Mouse (Mus musculus) CH12.LX (cell line): ENCODE results near the gene Gamt.

Source experiments
- CHD1 ChIP-seq: IDR thresholded peaks from 2 replicates; pipeline ENCODE4 v1.6.1; 2012; ENCODE audit warnings: low read depth, low read length, improper control_type of control experiment, inconsistent platforms
- CHD2 ChIP-seq: IDR thresholded peaks from 2 replicates; pipeline ENCODE4 v1.6.1; 2011; ENCODE audit warnings: low read length, improper control_type of control experiment
- CTCF ChIP-seq, 2 experiments: IDR thresholded peaks in 1 of 2; conservative IDR thresholded peaks in 1 of 2; 2 replicates each; pipeline ENCODE4 v1.5.1; 2011 to 2012; ENCODE audit warnings: low read depth in 2 of 2, low read length in 2 of 2, improper control_type of control experiment in 1 of 2, inconsistent platforms in 1 of 2, mild to moderate bottlenecking in 1 of 2, moderate library complexity in 1 of 2
- JUN ChIP-seq: IDR thresholded peaks from 2 replicates; pipeline ENCODE4 v1.6.1; 2011; ENCODE audit warnings: low read depth, mild to moderate bottlenecking, low read length, improper control_type of control experiment, moderate library complexity; ENCODE audit not compliant: insufficient read depth
- POLR2AphosphoS2 ChIP-seq: IDR thresholded peaks from 2 replicates; pipeline ENCODE4 v1.6.1; 2011; ENCODE audit warnings: low read depth, low read length, improper control_type of control experiment
- RCOR1 ChIP-seq: conservative IDR thresholded peaks from 2 replicates; pipeline ENCODE4 v1.6.1; 2012; ENCODE audit warnings: low read depth, mild to moderate bottlenecking, inconsistent platforms, low read length, improper control_type of control experiment
- SIN3A ChIP-seq: IDR thresholded peaks from 2 replicates; pipeline ENCODE4 v1.6.1; 2012; ENCODE audit warnings: low read length, improper control_type of control experiment, inconsistent platforms
- TBP ChIP-seq: conservative IDR thresholded peaks from 2 replicates; pipeline ENCODE4 v1.6.1; 2011; ENCODE audit warnings: low read depth, low read length, improper control_type of control experiment
- UBTF ChIP-seq: IDR thresholded peaks from 2 replicates; pipeline ENCODE4 v1.6.1; 2012; ENCODE audit warnings: low read depth, mild to moderate bottlenecking, inconsistent platforms, low read length, improper control_type of control experiment, moderate library complexity
- USF1 ChIP-seq: IDR thresholded peaks from 2 replicates; pipeline ENCODE4 v1.6.1; 2014; ENCODE audit warnings: low read depth, mild to moderate bottlenecking, inconsistent platforms, low read length, improper control_type of control experiment
- ZC3H11A ChIP-seq: IDR thresholded peaks from 2 replicates; pipeline ENCODE4 v1.6.1; 2012; ENCODE audit warnings: low read depth, mild to moderate bottlenecking, inconsistent platforms, low read length, improper control_type of control experiment
- ZKSCAN1 ChIP-seq: IDR thresholded peaks from 2 replicates; pipeline ENCODE4 v1.6.1; 2012; ENCODE audit warnings: low read depth, inconsistent platforms, low read length, improper control_type of control experiment, borderline replicate concordance

DNA sequence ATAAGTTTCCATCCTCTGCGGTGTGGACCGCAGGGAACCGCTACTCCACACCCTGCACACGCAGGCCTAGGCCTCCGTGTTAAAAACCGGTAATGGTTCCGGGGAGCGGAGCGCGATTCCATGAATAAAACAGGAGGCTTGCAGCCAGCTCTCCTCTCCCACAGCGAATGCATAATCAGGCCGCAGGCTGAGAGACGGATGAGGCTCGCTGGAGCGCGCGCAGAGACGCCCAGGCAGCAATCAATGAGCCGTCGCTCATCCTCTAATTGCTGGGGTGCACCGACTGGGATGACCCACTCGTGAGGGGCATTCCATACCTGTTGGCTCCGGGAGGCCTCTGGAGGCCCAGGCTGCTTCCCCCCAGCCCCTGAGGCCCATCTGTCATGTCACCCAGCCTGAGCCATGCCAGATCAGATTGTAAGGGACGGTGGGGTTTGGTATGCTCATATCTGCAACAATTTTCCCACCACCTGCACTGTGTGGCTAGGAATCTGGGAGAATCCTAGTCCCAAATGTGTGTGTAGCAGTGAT, 51.9 kb downstream of the Gamt start:
- TF ChIP-seq ZKSCAN1 = no peak
- no peak for TF ChIP-seq ZC3H11A
- TF ChIP-seq TBP = no peak
- TF ChIP-seq POLR2AphosphoS2 = no peak
- TF ChIP-seq RCOR1 = no peak
- TF ChIP-seq CHD1 = no peak
- no peak for TF ChIP-seq CTCF (conservative IDR thresholded peaks at IDR 0.05 in 1 of 2, IDR thresholded peaks at IDR 0.05 in 1 of 2; ENCODE audit: low read depth in 2 of 2, low read length in 2 of 2)
- no peak for TF ChIP-seq CHD2
- TF ChIP-seq JUN = no peak
- no peak for TF ChIP-seq USF1
- no peak for TF ChIP-seq UBTF
- no peak for TF ChIP-seq SIN3A
